Mouse (Mus musculus) WW6 (cell line): ENCODE measurements at regions not wholly inside any gene's neighbourhood (a gene's known extent, or its start where the extent isn't known, plus 50 kb on each side); places are given as distances from the start of the nearest gene placed in this dataset.
"Not testable (repeated sequence)": the region's sequence is repeated elsewhere in the genome, so short reads cannot be mapped to it uniquely, and the experiment has no call there.

ENCODE experiments used
- DNase-seq: peaks from one replicate; pipeline ENCODE4 v3.0.0-alpha.2; 2013; ENCODE audit warnings: low read depth, low spot score

DNA sequence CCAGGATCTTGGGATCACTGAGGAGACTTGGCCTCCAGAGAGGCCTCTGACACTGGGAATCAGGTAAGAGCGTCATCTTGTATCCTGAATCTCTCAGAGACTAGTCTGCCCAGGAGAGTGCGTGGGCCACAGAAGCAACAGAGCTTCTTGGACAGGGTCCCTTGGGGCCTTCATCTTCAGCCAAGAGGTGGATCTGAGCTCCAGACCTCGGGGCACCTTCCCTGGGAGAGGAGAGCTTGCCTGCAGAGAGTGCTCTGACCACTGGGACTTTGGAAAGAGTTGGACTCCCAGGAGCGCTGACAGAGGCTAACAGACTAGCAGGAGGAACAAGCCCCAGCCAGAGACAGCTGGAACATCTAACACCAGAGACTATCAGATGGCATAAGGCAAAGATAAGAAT, 73.9 kb upstream of the Gm15319 start:
- not testable (repeated sequence) for DNase-seq

DNA sequence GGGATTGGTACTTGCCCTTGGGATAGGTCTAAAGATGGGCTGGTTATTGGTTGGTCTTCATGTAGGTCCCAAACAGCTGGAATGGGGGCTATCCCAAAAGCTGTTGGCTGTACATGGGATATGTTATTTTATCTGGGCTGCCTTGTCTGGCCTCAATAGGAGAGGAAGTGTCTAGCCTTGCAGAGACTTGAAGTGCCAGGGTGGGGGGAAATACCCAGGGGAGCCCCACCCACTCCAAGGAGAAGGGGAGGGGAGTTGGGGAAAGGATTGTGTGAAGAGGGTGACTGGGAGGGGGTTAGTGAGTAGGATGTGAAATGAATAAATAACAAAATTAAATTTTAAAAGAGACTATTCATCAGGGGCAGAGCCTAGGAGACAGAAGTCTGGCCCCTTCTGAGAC, 70.2 kb upstream of the Gm15319 start:
- DNase-seq: not testable (repeated sequence)

DNA sequence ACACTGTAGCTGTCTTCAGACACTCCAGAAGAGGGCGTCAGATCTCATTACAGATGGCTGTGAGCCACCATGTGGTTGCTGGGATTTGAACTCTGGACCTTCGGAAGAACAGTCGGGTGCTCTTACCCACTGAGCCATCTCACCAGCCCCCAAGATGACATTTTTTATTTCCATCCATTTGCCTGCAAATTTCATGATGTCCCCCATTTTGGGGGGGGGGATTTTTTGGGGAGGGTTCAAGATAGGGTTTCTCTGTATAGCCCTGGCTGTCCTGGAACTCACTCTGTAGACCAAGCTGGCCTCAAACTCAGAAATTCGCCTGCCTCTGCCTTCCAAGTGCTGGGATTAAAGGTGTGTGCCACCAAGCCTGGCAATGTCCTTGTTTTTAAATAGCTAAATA, 66.5 kb upstream of the Gm15319 start:
- not testable (repeated sequence) for DNase-seq

DNA sequence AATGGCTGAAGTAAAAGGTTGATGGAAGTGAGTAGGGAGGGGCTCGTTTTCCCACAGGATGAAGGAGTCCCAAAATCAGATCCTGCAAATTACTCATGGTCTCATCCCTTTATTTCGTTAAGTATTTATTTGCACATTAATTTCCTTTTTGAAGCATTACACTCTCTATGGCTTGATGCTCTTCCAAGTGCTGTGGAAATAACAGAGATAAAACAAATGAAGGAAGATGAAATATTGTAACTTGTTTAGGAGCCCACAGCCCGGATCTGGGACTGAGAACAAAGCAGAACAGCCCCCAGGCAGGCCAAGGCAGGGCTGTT, 61.9 kb upstream of the Gm15319 start:
- peak; percentile 14 for DNase-seq

DNA sequence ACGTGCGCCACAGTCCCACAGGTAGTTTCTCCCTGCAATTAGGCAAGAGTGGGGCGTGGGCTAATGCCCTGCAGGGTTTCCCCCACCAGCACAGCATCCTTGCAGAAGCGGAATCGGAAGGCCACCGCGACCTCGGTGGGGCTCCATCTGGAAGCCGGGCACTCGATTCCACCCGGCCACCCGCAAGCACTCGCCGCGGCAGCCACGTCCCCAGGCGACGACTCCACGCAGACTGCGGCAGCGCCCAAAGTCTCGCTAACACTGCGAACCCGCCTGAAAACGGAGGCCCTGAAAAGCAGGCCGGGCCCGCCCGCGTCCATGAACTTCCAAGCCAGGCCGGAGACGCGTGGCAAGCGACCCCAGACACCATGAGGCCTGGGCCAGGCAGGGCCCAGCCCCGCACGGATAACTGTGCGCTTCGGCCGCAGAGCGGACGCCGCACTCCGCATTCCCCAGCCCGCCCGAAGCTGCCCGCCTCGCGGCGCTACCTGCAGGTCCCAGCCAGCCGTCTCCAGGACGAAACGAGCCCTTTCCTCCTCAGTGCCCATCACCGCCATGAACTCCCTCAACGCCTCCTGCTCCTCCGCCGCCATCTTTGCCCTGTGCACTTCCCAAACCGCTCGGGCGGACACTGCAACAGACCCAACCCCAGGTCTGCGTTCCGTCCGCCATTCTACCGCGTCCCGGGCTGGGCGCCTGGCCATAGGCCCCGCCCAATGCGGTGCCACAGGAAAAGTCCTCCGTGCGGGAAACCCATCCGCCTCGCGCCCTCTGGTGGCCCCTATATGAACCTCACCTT, 61.3 kb upstream of the Gm15319 start:
- peak; percentile 100 for DNase-seq

DNA sequence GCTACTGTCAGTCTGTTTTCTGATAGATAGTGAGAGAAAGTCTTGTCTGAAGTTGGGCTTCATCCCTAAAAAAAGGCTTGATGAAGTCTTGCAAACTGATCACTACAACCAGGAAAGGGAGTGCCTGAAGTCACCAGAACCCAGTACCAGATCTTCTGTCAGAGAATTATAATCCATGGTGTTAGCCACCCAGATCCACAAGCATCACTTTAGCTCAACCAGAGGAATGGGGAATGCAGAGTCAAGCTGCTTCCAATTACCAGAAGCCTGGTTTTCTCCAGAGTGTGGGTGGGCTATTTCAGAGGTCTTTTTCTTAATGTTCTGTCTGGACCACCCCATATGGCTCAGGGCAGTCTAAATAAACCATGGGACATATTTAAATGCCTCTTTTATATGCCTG, 57.8 kb upstream of the Gm15319 start:
- DNase-seq: not testable (repeated sequence)
